Mouse (Mus musculus): ENCODE measurements around the gene Fkbp8.

Gene Fkbp8

GRCm38 (mm10) chr8:70495771-70496062 lies 31.8 kb upstream of the Fkbp8 start:
- TF ChIP-seq CTCF (conservative IDR thresholded peaks at IDR 0.05; ENCODE audit: low read length) = no peak
- TF ChIP-seq NANOG (IDR thresholded peaks at IDR 0.05; ENCODE audit: borderline replicate concordance, low read length) = no peak
- no peak for TF ChIP-seq POU5F1 (IDR thresholded peaks at IDR 0.05; ENCODE audit: borderline replicate concordance, low read length)
- no peaks in the 10 kb centered on the region for H3K9me3 ChIP-seq (ENCODE audit: low read length)
- peaks cover 99% of the 10 kb centered on the region for H3K27me3 ChIP-seq (ENCODE audit: insufficient read depth, low read length)
- peaks cover 64% of the 10 kb centered on the region for H3K4me1 ChIP-seq (replicated peaks; ENCODE audit: low read depth, low read length)
- H3K4me3 ChIP-seq (replicated peaks; ENCODE audit: low read length) = peak overlapping the region; percentile 39; the same call in 1 of the 2 replicates
- H3K36me3 ChIP-seq (ENCODE audit: insufficient read depth, low read length) = no peaks in the 10 kb centered on the region

GRCm38 (mm10) chr8:70500386-70501301 lies 26.9 kb upstream of the Fkbp8 start:
- Histone ChIP-seq H3K4me1 (replicated peaks; ENCODE audit: low read depth, low read length) (peaks cover 66% of the 10 kb centered on the region), H3K4me3 (replicated peaks; ENCODE audit: low read length) (peak overlapping the region; percentile 61), H3K36me3 (ENCODE audit: insufficient read depth, low read length) (peaks cover 23% of the 10 kb centered on the region), H3K27me3 (ENCODE audit: insufficient read depth, low read length) (peaks cover 87% of the 10 kb centered on the region), H3K9me3 (ENCODE audit: low read length) (no peaks in the 10 kb centered on the region)
- TF ChIP-seq CTCF (conservative IDR thresholded peaks at IDR 0.05; ENCODE audit: low read length) (no peak), POU5F1 (IDR thresholded peaks at IDR 0.05; ENCODE audit: borderline replicate concordance, low read length) (no peak), NANOG (IDR thresholded peaks at IDR 0.05; ENCODE audit: borderline replicate concordance, low read length) (no peak)

DNA sequence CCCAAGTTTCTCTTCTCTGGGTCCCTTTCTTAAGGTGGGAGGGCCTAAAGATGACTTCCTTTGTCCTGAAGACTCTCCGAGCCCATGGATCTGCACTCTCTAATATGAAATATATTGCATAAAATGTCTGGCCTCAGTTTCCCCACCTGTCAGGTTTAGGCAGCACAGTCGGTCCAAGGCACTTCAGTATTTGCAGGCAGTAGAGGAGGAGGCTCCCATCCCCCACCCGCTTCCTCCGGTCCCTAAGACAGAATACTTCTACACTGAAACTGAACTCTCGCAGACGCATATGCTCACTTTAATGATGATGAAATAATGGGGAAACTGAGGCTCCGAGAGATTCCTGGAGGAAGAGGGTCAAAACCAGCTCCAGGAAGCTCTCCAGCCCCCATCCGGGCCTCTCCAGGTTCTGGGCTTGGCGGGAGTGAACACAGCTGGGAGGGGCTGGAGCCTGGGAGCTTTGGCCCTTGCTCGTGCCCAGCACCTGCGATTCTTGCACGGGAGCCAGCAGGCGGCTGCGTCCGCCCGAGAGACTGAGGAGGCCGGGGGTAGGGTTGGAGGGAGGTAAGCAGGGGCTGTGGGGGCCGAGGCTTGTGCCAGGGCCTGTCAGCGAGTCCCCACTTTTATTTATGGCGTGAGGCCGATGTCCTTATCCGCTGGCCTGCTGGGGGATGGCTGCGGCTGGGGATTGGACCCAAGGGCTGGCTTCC lies 25.5 kb upstream of the Fkbp8 start:
- no peak for TF ChIP-seq CTCF (conservative IDR thresholded peaks at IDR 0.05; ENCODE audit: low read length)
- TF ChIP-seq NANOG (IDR thresholded peaks at IDR 0.05; ENCODE audit: borderline replicate concordance, low read length) = no peak
- no peak for TF ChIP-seq POU5F1 (IDR thresholded peaks at IDR 0.05; ENCODE audit: borderline replicate concordance, low read length)
- Histone ChIP-seq H3K9me3 (ENCODE audit: low read length) (no peaks in the 10 kb centered on the region), H3K36me3 (ENCODE audit: insufficient read depth, low read length) (peaks cover 23% of the 10 kb centered on the region), H3K4me1 (replicated peaks; ENCODE audit: low read depth, low read length) (peaks cover 69% of the 10 kb centered on the region), H3K27me3 (ENCODE audit: insufficient read depth, low read length) (peaks cover 73% of the 10 kb centered on the region), H3K4me3 (replicated peaks; ENCODE audit: low read length) (peak overlapping the region; percentile 50)

DNA sequence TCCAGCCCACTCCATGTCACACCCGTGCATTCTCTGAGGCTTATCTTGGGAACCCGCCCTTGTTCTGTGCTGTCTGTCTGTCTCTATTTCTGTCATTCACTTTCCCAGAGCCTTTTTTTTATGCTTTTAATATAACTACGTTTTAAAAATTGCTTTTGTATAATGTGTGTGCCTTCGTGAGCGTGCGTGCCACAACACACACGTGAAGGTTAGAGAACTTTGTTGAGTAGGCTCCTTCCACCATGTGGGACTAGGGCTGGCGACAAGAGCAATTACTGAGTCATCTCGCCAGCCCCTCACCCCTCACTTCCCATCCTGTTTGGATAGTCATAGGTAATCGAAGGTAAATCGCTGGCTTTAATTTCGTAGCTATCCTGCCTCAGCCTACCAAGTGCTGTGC lies 25.0 kb upstream of the Fkbp8 start:
- Histone ChIP-seq H3K36me3 (ENCODE audit: insufficient read depth, low read length) (peaks cover 26% of the 10 kb centered on the region), H3K4me3 (replicated peaks; ENCODE audit: low read length) (peak overlapping the region; percentile 50), H3K4me1 (replicated peaks; ENCODE audit: low read depth, low read length) (peaks cover 72% of the 10 kb centered on the region), H3K27me3 (ENCODE audit: insufficient read depth, low read length) (peaks cover 68% of the 10 kb centered on the region), H3K9me3 (ENCODE audit: low read length) (no peaks in the 10 kb centered on the region)
- TF ChIP-seq NANOG (IDR thresholded peaks at IDR 0.05; ENCODE audit: borderline replicate concordance, low read length) = no peak

GRCm38 (mm10) chr8:70503062-70503750 lies 24.3 kb upstream of the Fkbp8 start:
- Histone ChIP-seq H3K9me3 (ENCODE audit: low read length) (no peaks in the 10 kb centered on the region), H3K4me1 (replicated peaks; ENCODE audit: low read depth, low read length) (peaks cover 78% of the 10 kb centered on the region), H3K4me3 (replicated peaks; ENCODE audit: low read length) (peak overlapping the region; percentile 48), H3K27me3 (ENCODE audit: insufficient read depth, low read length) (peaks cover 61% of the 10 kb centered on the region), H3K36me3 (ENCODE audit: insufficient read depth, low read length) (peaks cover 33% of the 10 kb centered on the region)
- TF ChIP-seq POU5F1 (IDR thresholded peaks at IDR 0.05; ENCODE audit: borderline replicate concordance, low read length) (no peak), NANOG (IDR thresholded peaks at IDR 0.05; ENCODE audit: borderline replicate concordance, low read length) (no peak), CTCF (conservative IDR thresholded peaks at IDR 0.05; ENCODE audit: low read length) (no peak)

DNA sequence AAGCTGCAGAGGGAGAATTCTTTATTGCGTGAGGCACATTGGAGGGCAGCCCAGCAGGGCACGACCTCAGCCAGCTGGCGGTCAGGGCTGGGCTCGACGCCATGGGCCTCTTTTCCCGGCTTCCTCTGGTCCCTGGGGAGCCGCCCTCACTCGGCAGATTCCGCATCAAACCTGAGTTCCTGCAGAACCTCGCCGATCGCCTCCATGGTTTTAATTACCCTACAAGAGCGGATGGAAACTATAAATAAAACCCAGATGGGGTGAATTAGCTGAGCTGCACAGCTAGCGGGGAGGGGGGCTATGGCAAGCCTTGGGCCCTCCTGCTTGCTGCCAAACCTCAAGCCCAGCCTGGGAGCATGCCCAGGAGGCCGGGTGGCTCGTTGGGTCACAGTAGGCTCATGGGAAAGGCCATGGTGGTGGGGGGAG lies 23.2 kb upstream of the Fkbp8 start:
- no peak for TF ChIP-seq POU5F1 (IDR thresholded peaks at IDR 0.05; ENCODE audit: borderline replicate concordance, low read length)
- TF ChIP-seq CTCF (conservative IDR thresholded peaks at IDR 0.05; ENCODE audit: low read length) = no peak
- TF ChIP-seq NANOG (IDR thresholded peaks at IDR 0.05; ENCODE audit: borderline replicate concordance, low read length) = no peak
- H3K4me1 ChIP-seq (replicated peaks; ENCODE audit: low read depth, low read length) = peaks cover 80% of the 10 kb centered on the region
- peaks cover 44% of the 10 kb centered on the region for H3K36me3 ChIP-seq (ENCODE audit: insufficient read depth, low read length)
- no peaks in the 10 kb centered on the region for H3K9me3 ChIP-seq (ENCODE audit: low read length)
- H3K4me3 ChIP-seq (replicated peaks; ENCODE audit: low read length) = no peak overlapping the region
- peaks cover 50% of the 10 kb centered on the region for H3K27me3 ChIP-seq (ENCODE audit: insufficient read depth, low read length)

- H3K36me3 ChIP-seq (ENCODE audit: insufficient read depth, low read length) = peaks cover 48% of the 10 kb centered on the region
- peaks cover 80% of the 10 kb centered on the region for H3K4me1 ChIP-seq (replicated peaks; ENCODE audit: low read depth, low read length)
- H3K4me3 ChIP-seq (replicated peaks; ENCODE audit: low read length) = peak overlapping the region; percentile 85; the same call in 1 of the 2 replicates
- TF ChIP-seq NANOG (IDR thresholded peaks at IDR 0.05; ENCODE audit: borderline replicate concordance, low read length) (no peak), CTCF (conservative IDR thresholded peaks at IDR 0.05; ENCODE audit: low read length) (peak; percentile 90), POU5F1 (IDR thresholded peaks at IDR 0.05; ENCODE audit: borderline replicate concordance, low read length) (no peak)
- peaks cover 45% of the 10 kb centered on the region for H3K27me3 ChIP-seq (ENCODE audit: insufficient read depth, low read length)
- no peaks in the 10 kb centered on the region for H3K9me3 ChIP-seq (ENCODE audit: low read length)
Measured at GRCm38 (mm10) chr8:70504851-70505250, 22.7 kb upstream of the Fkbp8 start.

DNA sequence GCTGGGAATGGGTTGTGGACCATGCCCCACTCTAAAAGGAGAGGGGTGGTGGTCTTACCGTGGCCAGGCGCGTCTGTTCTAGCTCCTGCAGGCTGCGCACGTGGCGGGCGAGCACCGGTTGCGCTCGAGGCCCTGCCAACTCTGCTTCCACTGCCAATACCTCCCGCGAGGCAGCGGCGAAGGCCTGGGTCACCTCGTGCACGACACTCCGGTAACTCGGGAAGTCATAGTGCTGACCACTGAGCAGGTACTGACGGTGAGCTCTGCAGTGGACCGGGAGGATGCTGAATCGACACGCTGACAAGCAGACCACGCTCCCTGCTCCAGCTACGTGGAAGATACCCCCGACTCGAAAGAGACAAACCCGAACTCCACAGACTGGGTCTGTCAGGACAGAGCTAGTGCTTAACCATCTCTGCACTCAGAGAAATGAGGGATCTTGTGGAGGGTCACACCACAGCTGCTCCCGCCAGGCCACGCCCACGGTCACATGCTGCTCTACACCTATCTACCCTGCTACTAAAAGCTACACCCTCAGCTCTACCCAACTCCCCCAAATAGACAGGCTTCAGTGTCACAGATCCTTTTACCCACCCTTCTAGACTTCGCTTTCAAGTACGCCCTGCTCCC lies 21.7 kb upstream of the Fkbp8 start:
- Histone ChIP-seq H3K27me3 (ENCODE audit: insufficient read depth, low read length) (peaks cover 35% of the 10 kb centered on the region), H3K36me3 (ENCODE audit: insufficient read depth, low read length) (peaks cover 48% of the 10 kb centered on the region), H3K4me3 (replicated peaks; ENCODE audit: low read length) (peak overlapping the region; percentile 85), H3K9me3 (ENCODE audit: low read length) (no peaks in the 10 kb centered on the region), H3K4me1 (replicated peaks; ENCODE audit: low read depth, low read length) (peaks cover 73% of the 10 kb centered on the region)
- TF ChIP-seq NANOG (IDR thresholded peaks at IDR 0.05; ENCODE audit: borderline replicate concordance, low read length) (no peak), POU5F1 (IDR thresholded peaks at IDR 0.05; ENCODE audit: borderline replicate concordance, low read length) (no peak), CTCF (conservative IDR thresholded peaks at IDR 0.05; ENCODE audit: low read length) (no peak)

Measured in E14TG2a.4 (cell line).